Mouse (Mus musculus): ENCODE measurements around the gene Mkks. TPM values are rescaled to one million over a fixed set of nuclear protein-coding genes. Genes with fewer than 3 reads are reported as not detected.

The Mkks gene
- total and polyA plus RNA-seq, 2 experiments from 2014 or later: 6.4 to 11.9 TPM

GRCm38 (mm10) chr2:136914334-136914902 is 23.2 kb upstream of the Mkks start:
- H3K4me1 ChIP-seq (ENCODE audit: insufficient read depth): no peaks in the 10 kb centered on the region
- H3K9me3 ChIP-seq (ENCODE audit: low read length): no peaks in the 10 kb centered on the region
- no peak overlapping the region for H3K4me3 ChIP-seq (ENCODE audit: low read depth, low read length)
- H3K9ac ChIP-seq: no peak overlapping the region
- peak; percentile 70 for TF ChIP-seq CTCF (IDR thresholded peaks at IDR 0.05; ENCODE audit: low read depth)
- H3K36me3 ChIP-seq (ENCODE audit: insufficient read depth): no peaks in the 10 kb centered on the region
- H3K27ac ChIP-seq (ENCODE audit: low read depth, low read length): no peak overlapping the region
- H3K4me2 ChIP-seq (ENCODE audit: low read depth): no peak overlapping the region
- DNase-seq (peak; percentile 56), ATAC-seq (peak; percentile 85)
- no peaks in the 10 kb centered on the region; the same call in 1 of the 2 replicates for H3K27me3 ChIP-seq (ENCODE audit: insufficient read depth, low read length)
- WGBS: 44% methylated on average over 3 of the region's 3 CpGs

GRCm38 (mm10) chr2:136913021-136913420 is 21.8 kb upstream of the Mkks start:
- Histone ChIP-seq H3K4me1 (ENCODE audit: insufficient read depth) (no peaks in the 10 kb centered on the region), H3K27ac (ENCODE audit: low read depth, low read length) (no peak overlapping the region), H3K4me2 (ENCODE audit: low read depth) (no peak overlapping the region), H3K36me3 (ENCODE audit: insufficient read depth) (no peaks in the 10 kb centered on the region), H3K9ac (no peak overlapping the region), H3K4me3 (ENCODE audit: low read depth, low read length) (no peak overlapping the region), H3K27me3 (ENCODE audit: insufficient read depth, low read length) (no peaks in the 10 kb centered on the region; the same call in 1 of the 2 replicates), H3K9me3 (ENCODE audit: low read length) (no peaks in the 10 kb centered on the region)
- TF ChIP-seq CTCF (IDR thresholded peaks at IDR 0.05; ENCODE audit: low read depth): no peak
- ATAC-seq: no peak
- DNase-seq: no peak
- WGBS: 31% methylated on average over 3 of the region's 3 CpGs

GRCm38 (mm10) chr2:136911958-136912411 is 20.8 kb upstream of the Mkks start:
- DNase-seq (no peak), ATAC-seq (no peak)
- TF ChIP-seq CTCF (IDR thresholded peaks at IDR 0.05; ENCODE audit: low read depth): no peak
- H3K36me3 ChIP-seq (ENCODE audit: insufficient read depth): no peaks in the 10 kb centered on the region
- H3K9me3 ChIP-seq (ENCODE audit: low read length): no peaks in the 10 kb centered on the region
- no peak overlapping the region for H3K27ac ChIP-seq (ENCODE audit: low read depth, low read length)
- WGBS: 7% methylated on average over 4 of the region's 4 CpGs
- no peaks in the 10 kb centered on the region; the same call in 1 of the 2 replicates for H3K27me3 ChIP-seq (ENCODE audit: insufficient read depth, low read length)
- H3K9ac ChIP-seq: no peak overlapping the region
- no peaks in the 10 kb centered on the region for H3K4me1 ChIP-seq (ENCODE audit: insufficient read depth)
- no peak overlapping the region for H3K4me2 ChIP-seq (ENCODE audit: low read depth)
- H3K4me3 ChIP-seq (ENCODE audit: low read depth, low read length): no peak overlapping the region

- ATAC-seq: no peak
- WGBS: 71% methylated on average over 2 of the region's 2 CpGs
- H3K4me2 ChIP-seq (ENCODE audit: low read depth): no peak overlapping the region
- H3K27ac ChIP-seq (ENCODE audit: low read depth, low read length): no peak overlapping the region
- H3K9ac ChIP-seq: no peak overlapping the region
- DNase-seq: no peak
- H3K9me3 ChIP-seq (ENCODE audit: low read length): no peaks in the 10 kb centered on the region
- no peaks in the 10 kb centered on the region for H3K4me1 ChIP-seq (ENCODE audit: insufficient read depth)
- H3K27me3 ChIP-seq (ENCODE audit: insufficient read depth, low read length): no peaks in the 10 kb centered on the region; the same call in 1 of the 2 replicates
- no peak overlapping the region for H3K4me3 ChIP-seq (ENCODE audit: low read depth, low read length)
- no peak for TF ChIP-seq CTCF (IDR thresholded peaks at IDR 0.05; ENCODE audit: low read depth)
- H3K36me3 ChIP-seq (ENCODE audit: insufficient read depth): peaks cover 4% of the 10 kb centered on the region; the same call in 1 of the 2 replicates
Measured at GRCm38 (mm10) chr2:136909298-136909697, 18.1 kb upstream of the Mkks start.

GRCm38 (mm10) chr2:136908596-136908995 is 17.4 kb upstream of the Mkks start:
- no peaks in the 10 kb centered on the region; the same call in 1 of the 2 replicates for H3K27me3 ChIP-seq (ENCODE audit: insufficient read depth, low read length)
- no peak for TF ChIP-seq CTCF (IDR thresholded peaks at IDR 0.05; ENCODE audit: low read depth)
- 65% methylated on average over 3 of the region's 3 CpGs for WGBS
- H3K9me3 ChIP-seq (ENCODE audit: low read length): no peaks in the 10 kb centered on the region
- H3K4me3 ChIP-seq (ENCODE audit: low read depth, low read length): no peak overlapping the region
- DNase-seq: no peak
- no peak overlapping the region for H3K27ac ChIP-seq (ENCODE audit: low read depth, low read length)
- H3K9ac ChIP-seq: no peak overlapping the region
- no peaks in the 10 kb centered on the region for H3K4me1 ChIP-seq (ENCODE audit: insufficient read depth)
- H3K4me2 ChIP-seq (ENCODE audit: low read depth): no peak overlapping the region
- peaks cover 4% of the 10 kb centered on the region; the same call in 1 of the 2 replicates for H3K36me3 ChIP-seq (ENCODE audit: insufficient read depth)
- ATAC-seq: no peak

GRCm38 (mm10) chr2:136896131-136896530 is 4.9 kb upstream of the Mkks start:
- Histone ChIP-seq H3K4me1 (ENCODE audit: insufficient read depth) (peaks cover 7% of the 10 kb centered on the region), H3K9me3 (ENCODE audit: low read length) (no peaks in the 10 kb centered on the region), H3K27me3 (ENCODE audit: insufficient read depth, low read length) (no peaks in the 10 kb centered on the region), H3K36me3 (ENCODE audit: insufficient read depth) (no peaks in the 10 kb centered on the region), H3K9ac (no peak overlapping the region), H3K27ac (ENCODE audit: low read depth, low read length) (no peak overlapping the region), H3K4me3 (ENCODE audit: low read depth, low read length) (no peak overlapping the region), H3K4me2 (ENCODE audit: low read depth) (no peak overlapping the region)
- DNase-seq (no peak), ATAC-seq (no peak)
- 77% methylated on average over 2 of the region's 2 CpGs for WGBS
- TF ChIP-seq CTCF (IDR thresholded peaks at IDR 0.05; ENCODE audit: low read depth): no peak

GRCm38 (mm10) chr2:136894494-136894893 is 3.3 kb upstream of the Mkks start:
- Histone ChIP-seq H3K9me3 (ENCODE audit: low read length) (no peaks in the 10 kb centered on the region), H3K27ac (ENCODE audit: low read depth, low read length) (no peak overlapping the region), H3K4me1 (ENCODE audit: insufficient read depth) (peaks cover 7% of the 10 kb centered on the region), H3K4me3 (ENCODE audit: low read depth, low read length) (no peak overlapping the region), H3K9ac (no peak overlapping the region), H3K27me3 (ENCODE audit: insufficient read depth, low read length) (no peaks in the 10 kb centered on the region), H3K4me2 (ENCODE audit: low read depth) (no peak overlapping the region), H3K36me3 (ENCODE audit: insufficient read depth) (no peaks in the 10 kb centered on the region)
- DNase-seq (no peak), ATAC-seq (no peak)
- no peak for TF ChIP-seq CTCF (IDR thresholded peaks at IDR 0.05; ENCODE audit: low read depth)
- 20% methylated on average over 2 of the region's 2 CpGs for WGBS

Measured in forebrain, postnatal 0 days (tissue).